Mouse (Mus musculus): Measurements from ENCODE around the gene Ckap5. TPM values are rescaled to one million over a fixed set of nuclear protein-coding genes. Genes with fewer than 3 reads are reported as not detected.

Ckap5 gene
- polyA plus RNA-seq, 1 experiment = 12.6 TPM

GRCm38 (mm10) chr2:91508076-91508475 is 18.5 kb upstream of the Ckap5 start:
- Histone ChIP-seq H3K4me3 (no peak overlapping the region), H3ac (ENCODE audit: control insufficient read depth, insufficient read length) (no peak overlapping the region), H3K4me2 (ENCODE audit: low read depth) (no peak overlapping the region), H3K36me3 (ENCODE audit: control insufficient read depth, insufficient read depth) (peaks cover 39% of the 10 kb centered on the region), H3K27me3 (ENCODE audit: control insufficient read depth, insufficient read depth, insufficient read length) (no peaks in the 10 kb centered on the region), H3K79me2 (ENCODE audit: control insufficient read depth, insufficient read depth) (no peaks in the 10 kb centered on the region)
- TF ChIP-seq MYOG (IDR thresholded peaks at IDR 0.05; ENCODE audit: control insufficient read depth in 1 of 3, insufficient read depth in 1 of 3, insufficient read length in 2 of 3, low read depth in 2 of 3) = no peak
- TF ChIP-seq E2F4 (IDR thresholded peaks at IDR 0.05; ENCODE audit: insufficient read depth) = no peak
- TF ChIP-seq REST (IDR thresholded peaks at IDR 0.05; ENCODE audit: insufficient read depth, insufficient read length) = no peak
- no peak for TF ChIP-seq POLR2AphosphoS2 (IDR thresholded peaks at IDR 0.05; ENCODE audit: insufficient read length, low read depth)
- no peak for TF ChIP-seq MAX (IDR thresholded peaks at IDR 0.05; ENCODE audit: low read depth)
- TF ChIP-seq TCF3 (IDR thresholded peaks at IDR 0.05; ENCODE audit: insufficient read length, low read depth) = no peak
- TF ChIP-seq TCF12 (IDR thresholded peaks at IDR 0.05; ENCODE audit: insufficient read depth, poor library complexity, severe bottlenecking) = no peak
- TF ChIP-seq CEBPB (IDR thresholded peaks at IDR 0.05; ENCODE audit: insufficient read depth, poor library complexity, severe bottlenecking) = no peak
- TF ChIP-seq USF1 (IDR thresholded peaks at IDR 0.05; ENCODE audit: low read depth) = no peak
- no peak for TF ChIP-seq MYOD1 (IDR thresholded peaks at IDR 0.05; ENCODE audit: control insufficient read depth in 1 of 3, insufficient read length in 2 of 3, low read depth in 2 of 3)
- TF ChIP-seq SRF (IDR thresholded peaks at IDR 0.05; ENCODE audit: control insufficient read depth, insufficient read length, low read depth) = no peak
- no peak for TF ChIP-seq POLR2A (IDR thresholded peaks at IDR 0.05; ENCODE audit: insufficient read length, low read depth)

DNA sequence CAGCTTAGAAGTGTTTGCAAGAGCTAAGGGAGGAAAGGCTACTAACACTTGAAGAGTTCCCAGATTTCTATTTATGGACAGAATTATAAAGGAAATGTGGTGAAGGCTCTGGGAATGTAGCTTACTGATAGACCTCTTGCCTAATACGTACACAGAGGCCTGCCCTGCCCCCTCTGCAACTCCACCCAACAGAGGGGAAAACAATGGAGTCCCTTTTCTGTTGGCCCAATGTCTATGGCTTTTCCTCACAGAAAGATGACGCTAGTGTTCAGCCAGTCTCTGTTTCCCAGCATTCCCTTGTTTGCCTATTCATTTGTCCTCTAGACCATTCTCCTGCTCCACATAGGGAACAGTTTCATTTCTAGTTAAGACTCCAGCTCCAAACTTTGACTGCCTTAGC is 9.4 kb upstream of the Ckap5 start:
- H3K4me3 ChIP-seq = no peak overlapping the region

GRCm38 (mm10) chr2:91527147-91527486 is 555 bp downstream of the Ckap5 start:
- H3K36me3 ChIP-seq (ENCODE audit: control insufficient read depth, insufficient read depth) = peaks cover 7% of the 10 kb centered on the region
- H3K4me3 ChIP-seq = peak overlapping the region; percentile 62
- peaks cover 56% of the 10 kb centered on the region for H3K79me2 ChIP-seq (ENCODE audit: control insufficient read depth, insufficient read depth)
- TF ChIP-seq REST (IDR thresholded peaks at IDR 0.05; ENCODE audit: insufficient read depth, insufficient read length) = no peak
- TF ChIP-seq TCF3 (IDR thresholded peaks at IDR 0.05; ENCODE audit: insufficient read length, low read depth) = no peak
- TF ChIP-seq POLR2A (IDR thresholded peaks at IDR 0.05; ENCODE audit: insufficient read length, low read depth) = no peak
- no peak for TF ChIP-seq MYOG (IDR thresholded peaks at IDR 0.05; ENCODE audit: control insufficient read depth in 1 of 3, insufficient read depth in 1 of 3, insufficient read length in 2 of 3, low read depth in 2 of 3)
- no peak for TF ChIP-seq E2F4 (IDR thresholded peaks at IDR 0.05; ENCODE audit: insufficient read depth)
- no peak for TF ChIP-seq MYOD1 (IDR thresholded peaks at IDR 0.05; ENCODE audit: control insufficient read depth in 1 of 3, insufficient read length in 2 of 3, low read depth in 2 of 3)
- TF ChIP-seq USF1 (IDR thresholded peaks at IDR 0.05; ENCODE audit: low read depth) = no peak
- H3K27me3 ChIP-seq (ENCODE audit: control insufficient read depth, insufficient read depth, insufficient read length) = no peaks in the 10 kb centered on the region
- H3ac ChIP-seq (ENCODE audit: control insufficient read depth, insufficient read length) = peak overlapping the region; percentile 75
- H3K4me2 ChIP-seq (ENCODE audit: low read depth) = peak overlapping the region; percentile 80

More for the DNA sequence above, 9.4 kb upstream of the Ckap5 start:
- peaks cover 8% of the 10 kb centered on the region for H3K36me3 ChIP-seq (ENCODE audit: control insufficient read depth, insufficient read depth)
- peak overlapping the region; percentile 68 for H3K4me2 ChIP-seq (ENCODE audit: low read depth)
- no peaks in the 10 kb centered on the region for H3K79me2 ChIP-seq (ENCODE audit: control insufficient read depth, insufficient read depth)
- no peak overlapping the region for H3ac ChIP-seq (ENCODE audit: control insufficient read depth, insufficient read length)
- H3K27me3 ChIP-seq (ENCODE audit: control insufficient read depth, insufficient read depth, insufficient read length) = no peaks in the 10 kb centered on the region
- no peak for TF ChIP-seq POLR2A (IDR thresholded peaks at IDR 0.05; ENCODE audit: insufficient read length, low read depth)
- no peak for TF ChIP-seq MAX (IDR thresholded peaks at IDR 0.05; ENCODE audit: low read depth)
- no peak for TF ChIP-seq TCF3 (IDR thresholded peaks at IDR 0.05; ENCODE audit: insufficient read length, low read depth)
- TF ChIP-seq SRF (IDR thresholded peaks at IDR 0.05; ENCODE audit: control insufficient read depth, insufficient read length, low read depth) = no peak
- no peak for TF ChIP-seq POLR2AphosphoS2 (IDR thresholded peaks at IDR 0.05; ENCODE audit: insufficient read length, low read depth)

- Histone ChIP-seq H3K79me2 (ENCODE audit: control insufficient read depth, insufficient read depth) (peaks cover 100% of the 10 kb centered on the region), H3K36me3 (ENCODE audit: control insufficient read depth, insufficient read depth) (no peaks in the 10 kb centered on the region), H3ac (ENCODE audit: control insufficient read depth, insufficient read length) (no peak overlapping the region), H3K4me3 (no peak overlapping the region), H3K4me2 (ENCODE audit: low read depth) (peak overlapping the region; percentile 60), H3K27me3 (ENCODE audit: control insufficient read depth, insufficient read depth, insufficient read length) (no peaks in the 10 kb centered on the region)
- TF ChIP-seq MYOD1 (IDR thresholded peaks at IDR 0.05; ENCODE audit: control insufficient read depth in 1 of 3, insufficient read length in 2 of 3, low read depth in 2 of 3) = peak in 1 of 3 experiments; percentile 18
- no peak for TF ChIP-seq CEBPB (IDR thresholded peaks at IDR 0.05; ENCODE audit: insufficient read depth, poor library complexity, severe bottlenecking)
- TF ChIP-seq MYOG (IDR thresholded peaks at IDR 0.05; ENCODE audit: control insufficient read depth in 1 of 3, insufficient read depth in 1 of 3, insufficient read length in 2 of 3, low read depth in 2 of 3) = peak in 1 of 3 experiments; percentile 14
Measured at GRCm38 (mm10) chr2:91537588-91538205, 11.1 kb downstream of the Ckap5 start.

GRCm38 (mm10) chr2:91568125-91568524 is 41.6 kb downstream of the Ckap5 start:
- no peak overlapping the region for H3K4me2 ChIP-seq (ENCODE audit: low read depth)
- TF ChIP-seq MYOD1 (IDR thresholded peaks at IDR 0.05; ENCODE audit: control insufficient read depth in 1 of 3, insufficient read length in 2 of 3, low read depth in 2 of 3) = no peak
- TF ChIP-seq CEBPB (IDR thresholded peaks at IDR 0.05; ENCODE audit: insufficient read depth, poor library complexity, severe bottlenecking) = no peak
- no peak for TF ChIP-seq REST (IDR thresholded peaks at IDR 0.05; ENCODE audit: insufficient read depth, insufficient read length)
- TF ChIP-seq USF1 (IDR thresholded peaks at IDR 0.05; ENCODE audit: low read depth) = no peak
- no peak for TF ChIP-seq POLR2A (IDR thresholded peaks at IDR 0.05; ENCODE audit: insufficient read length, low read depth)
- no peak for TF ChIP-seq E2F4 (IDR thresholded peaks at IDR 0.05; ENCODE audit: insufficient read depth)
- no peak for TF ChIP-seq SRF (IDR thresholded peaks at IDR 0.05; ENCODE audit: control insufficient read depth, insufficient read length, low read depth)
- no peak for TF ChIP-seq POLR2AphosphoS2 (IDR thresholded peaks at IDR 0.05; ENCODE audit: insufficient read length, low read depth)
- no peak for TF ChIP-seq TCF12 (IDR thresholded peaks at IDR 0.05; ENCODE audit: insufficient read depth, poor library complexity, severe bottlenecking)
- TF ChIP-seq TCF3 (IDR thresholded peaks at IDR 0.05; ENCODE audit: insufficient read length, low read depth) = no peak
- TF ChIP-seq MYOG (IDR thresholded peaks at IDR 0.05; ENCODE audit: control insufficient read depth in 1 of 3, insufficient read depth in 1 of 3, insufficient read length in 2 of 3, low read depth in 2 of 3) = no peak
- H3K79me2 ChIP-seq (ENCODE audit: control insufficient read depth, insufficient read depth) = no peaks in the 10 kb centered on the region
- H3ac ChIP-seq (ENCODE audit: control insufficient read depth, insufficient read length) = no peak overlapping the region
- no peaks in the 10 kb centered on the region for H3K27me3 ChIP-seq (ENCODE audit: control insufficient read depth, insufficient read depth, insufficient read length)
- H3K4me3 ChIP-seq = no peak overlapping the region
- H3K36me3 ChIP-seq (ENCODE audit: control insufficient read depth, insufficient read depth) = peaks cover 86% of the 10 kb centered on the region
